Mouse (Mus musculus) heart, adult 11 months (tissue): ENCODE results near the gene Gas2.
A peak's percentile ranks its signal among the peaks of the same experiment; 100 is the strongest.

ENCODE experiments used
- DNase-seq: peaks from one replicate; pipeline ENCODE4 v3.0.0; 2022

Gene Gas2

DNA sequence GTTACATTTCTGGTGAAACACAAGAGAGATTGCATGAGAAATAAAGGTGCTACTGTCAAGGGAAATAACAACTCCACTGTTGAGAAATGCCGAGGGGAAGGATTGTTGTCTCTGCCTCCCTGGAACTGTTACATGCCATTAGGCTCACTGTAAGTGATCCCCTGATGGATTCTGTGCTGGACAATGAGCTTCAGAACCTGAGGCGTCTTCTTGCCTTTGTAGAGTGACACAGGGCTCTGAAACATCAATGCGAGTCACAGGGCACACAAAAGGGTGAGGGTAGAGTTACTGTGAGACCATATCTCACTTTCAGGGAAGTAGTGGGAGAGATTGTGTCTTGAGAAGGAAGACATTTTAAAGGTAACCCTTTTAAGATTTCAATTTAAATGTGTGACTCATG is 23.5 kb downstream of the Gas2 start:
- no peak for DNase-seq

DNA sequence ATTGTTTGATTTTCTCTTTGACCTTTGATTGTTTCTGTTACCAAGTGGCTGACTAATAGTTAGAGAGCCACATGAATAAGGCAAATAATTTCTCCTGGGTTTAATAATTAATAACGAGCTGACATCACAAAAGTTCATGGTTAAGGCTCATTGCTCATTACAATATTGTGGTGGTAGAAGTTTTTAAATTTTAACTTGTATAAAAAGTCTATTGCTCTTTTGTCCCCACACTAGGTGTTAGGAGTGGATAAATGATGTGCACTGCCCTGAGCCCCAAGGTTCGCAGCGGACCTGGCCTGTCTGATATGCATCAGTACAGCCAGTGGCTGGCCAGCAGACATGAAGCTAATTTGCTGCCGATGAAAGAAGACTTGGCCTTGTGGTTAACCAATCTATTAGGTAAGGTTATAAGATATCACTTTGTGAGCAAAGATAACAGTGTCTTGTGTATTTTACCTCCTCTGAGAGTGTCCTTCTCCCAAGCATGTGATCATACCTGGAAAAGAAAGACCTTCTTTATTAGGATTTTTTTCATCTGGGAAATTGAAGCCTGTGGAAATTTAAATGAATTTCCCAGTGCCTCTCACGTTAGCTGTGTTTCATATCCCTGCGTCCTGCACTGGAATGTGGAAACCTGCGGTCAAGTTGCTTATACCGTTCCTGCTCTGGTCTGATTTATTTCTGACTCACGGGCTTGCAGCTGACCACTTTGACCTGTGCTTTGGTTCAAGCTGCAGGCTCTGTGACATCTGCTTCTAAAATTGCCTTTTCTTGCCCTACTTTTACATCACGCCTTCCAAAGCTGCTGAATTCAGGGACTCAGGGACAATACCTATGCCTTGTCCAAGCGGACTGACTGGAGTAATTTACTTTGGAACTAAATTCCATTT is 26.1 kb downstream of the Gas2 start:
- DNase-seq: no peak

DNA sequence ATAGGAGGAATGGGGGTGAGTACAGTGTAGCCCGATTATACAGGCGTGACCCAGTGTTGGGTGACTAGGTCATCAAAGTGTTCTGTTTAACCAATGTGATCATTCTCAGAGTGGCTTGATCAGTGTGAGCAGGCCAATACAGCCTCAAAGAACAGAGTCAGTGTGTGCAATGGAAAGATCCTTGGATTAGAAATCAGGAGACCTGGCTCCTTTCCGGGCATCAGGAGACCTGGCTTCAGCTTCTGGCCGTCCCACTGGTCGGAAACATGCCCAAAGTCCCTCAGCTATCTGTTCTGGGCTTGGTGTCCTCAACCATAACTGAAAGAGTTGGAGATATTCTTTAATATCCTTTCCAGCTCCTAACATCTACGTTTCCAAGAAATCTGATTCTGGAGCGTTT is 27.8 kb downstream of the Gas2 start:
- no peak for DNase-seq

DNA sequence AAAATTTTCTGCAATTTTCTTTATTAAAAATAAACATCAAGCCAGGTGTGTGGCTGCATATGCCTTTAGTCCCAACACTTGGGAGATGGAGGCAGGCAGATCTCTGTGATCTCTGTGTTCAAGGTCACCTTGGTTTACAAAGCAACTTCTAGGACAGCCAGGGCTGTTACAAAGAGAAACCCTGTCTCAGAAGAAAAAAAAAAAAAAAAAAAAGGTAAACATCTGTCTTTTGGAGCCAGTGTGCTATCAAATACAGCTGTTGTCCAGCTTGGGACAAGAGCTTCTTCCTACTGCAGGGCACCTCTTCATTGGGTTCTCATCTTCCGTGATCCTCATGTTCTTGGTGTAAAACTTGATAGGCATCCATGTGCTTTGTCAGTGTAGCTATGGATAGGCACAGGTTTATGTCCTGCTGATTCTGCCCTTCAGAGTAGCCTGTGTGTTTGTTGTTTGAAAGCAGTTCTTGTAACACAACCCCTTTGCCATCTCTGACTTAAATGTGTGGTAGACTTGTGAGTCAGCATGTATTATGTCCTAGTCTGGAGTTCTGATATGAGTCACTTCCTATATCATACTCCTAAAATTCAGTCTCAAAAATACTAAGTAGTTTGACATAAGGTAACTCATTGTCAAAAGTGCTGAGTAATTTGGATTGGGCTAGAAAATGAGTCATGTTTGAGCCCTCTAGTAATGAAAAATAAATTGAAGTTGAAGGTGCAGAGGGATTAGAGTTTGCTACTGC is 30.6 kb downstream of the Gas2 start:
- DNase-seq: no peak

DNA sequence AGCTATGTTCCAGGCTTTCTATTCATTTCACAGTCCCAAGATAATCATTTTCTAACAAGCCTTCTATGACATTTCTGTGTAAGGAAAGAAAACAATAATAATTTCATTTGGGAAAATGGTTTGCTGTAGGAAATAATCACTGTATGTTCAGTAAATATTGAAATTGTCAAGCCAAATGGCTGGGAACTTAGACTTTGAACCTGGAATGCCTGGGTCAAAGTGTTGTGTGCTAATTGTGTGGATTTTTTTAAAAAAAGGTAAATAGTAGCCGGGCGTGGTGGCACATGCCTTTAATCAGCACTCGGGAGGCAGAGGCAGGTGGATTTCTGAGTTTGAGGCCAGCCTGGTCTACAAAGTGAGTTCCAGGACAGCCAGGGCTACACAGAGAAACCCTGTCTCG is 31.2 kb downstream of the Gas2 start:
- DNase-seq: no peak

DNA sequence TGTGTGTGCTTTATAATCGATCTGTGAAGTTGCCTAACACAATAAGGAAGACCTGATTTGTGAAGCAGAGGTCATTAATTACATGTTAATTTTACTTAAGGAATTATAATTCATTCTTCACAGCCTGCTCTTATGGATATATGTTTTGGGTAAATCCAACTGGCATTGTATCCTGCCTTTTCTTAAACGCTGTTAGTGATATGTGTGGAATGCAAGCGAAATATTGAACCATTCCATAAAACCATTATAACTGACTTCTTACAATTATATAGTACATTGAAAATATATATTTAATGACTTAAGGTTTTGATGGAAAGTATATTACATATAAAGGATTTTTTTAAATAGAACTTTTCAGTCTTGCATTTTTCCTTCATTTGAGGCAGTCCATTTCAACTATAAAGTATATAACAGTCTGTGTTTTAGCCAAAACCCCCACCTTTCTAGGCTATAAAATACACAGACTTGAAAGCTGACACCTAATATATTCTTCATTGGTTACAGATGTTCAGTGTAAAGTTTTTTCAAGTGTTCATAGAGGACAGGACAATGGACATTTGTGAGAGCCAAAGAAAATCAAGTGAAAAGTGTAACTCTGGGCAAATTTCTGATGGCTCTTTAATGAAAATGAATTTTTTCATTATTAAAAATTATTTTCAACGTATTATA is 32.5 kb downstream of the Gas2 start:
- no peak for DNase-seq

DNA sequence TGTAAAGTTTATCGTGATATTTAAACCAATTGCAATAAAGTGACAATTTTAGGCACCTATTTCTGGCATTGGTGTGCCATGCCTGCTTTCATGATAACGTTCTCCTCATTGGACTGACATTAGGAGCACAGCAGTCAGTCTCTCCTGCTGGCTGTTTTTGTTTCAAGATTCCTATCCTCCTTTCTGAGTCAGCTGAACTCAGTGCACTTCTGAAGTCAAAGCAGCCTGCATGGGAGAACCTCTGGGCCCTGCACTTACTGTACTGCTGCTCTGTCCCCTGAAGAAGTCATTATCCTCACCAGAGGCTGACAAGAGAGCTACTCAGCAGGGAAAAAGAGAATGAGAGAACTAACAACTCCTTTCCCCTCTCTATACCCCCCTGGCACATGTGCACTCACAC is 33.1 kb downstream of the Gas2 start:
- DNase-seq: no peak

DNA sequence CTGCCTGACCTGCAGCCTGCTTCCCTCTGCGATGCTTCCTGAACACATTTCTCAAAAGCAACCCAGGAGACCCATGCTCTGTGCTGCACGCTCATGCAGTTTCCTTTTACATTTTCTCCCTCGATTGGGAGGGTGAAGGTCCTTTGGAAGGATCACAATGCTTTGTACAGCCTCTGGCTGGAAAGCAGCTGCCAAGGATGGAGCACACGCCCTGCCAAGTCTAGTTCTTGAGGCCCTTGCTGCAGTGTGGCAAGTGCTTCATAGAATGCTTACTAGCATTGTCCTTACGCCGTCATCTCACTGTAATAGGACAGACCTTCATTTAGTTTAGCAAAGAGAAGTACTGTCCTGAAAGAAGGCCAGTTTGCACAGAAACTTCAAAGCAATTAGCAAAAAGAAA is 37.3 kb downstream of the Gas2 start:
- DNase-seq: no peak

DNA sequence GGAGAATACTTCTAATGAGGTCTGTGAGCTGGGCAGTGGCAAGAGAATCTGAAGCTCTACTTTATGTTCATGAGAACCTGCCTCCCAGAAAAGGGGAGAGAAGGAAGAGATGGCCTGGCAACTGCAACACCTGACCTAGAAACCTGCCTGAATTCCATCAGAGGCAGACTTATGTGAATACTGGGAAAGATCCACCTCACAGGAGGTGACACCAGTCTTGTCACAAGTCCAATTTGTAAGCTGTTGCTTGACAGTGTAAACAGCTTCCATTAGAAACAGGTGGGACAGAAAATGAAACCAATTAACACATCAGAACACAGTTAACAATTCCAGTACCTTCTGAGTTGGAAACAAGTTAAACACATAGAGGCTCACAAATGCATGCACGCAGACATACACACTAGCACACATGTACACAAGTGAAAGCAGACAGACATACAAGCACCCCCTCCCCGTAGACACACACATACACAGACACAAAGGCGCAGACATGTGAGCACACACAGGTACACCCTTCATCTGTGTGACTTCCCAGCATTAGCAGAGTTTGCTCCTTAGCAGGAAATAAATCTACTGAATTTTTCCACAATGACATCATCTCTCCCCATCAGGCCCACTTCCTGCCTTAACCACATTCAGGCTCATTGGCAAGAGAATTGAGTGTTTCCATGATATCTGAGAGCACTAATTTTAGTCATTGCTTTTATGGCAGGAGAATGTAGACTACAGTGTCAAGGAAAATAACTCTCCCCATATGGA is 51.7 kb downstream of the Gas2 start:
- DNase-seq: peak; percentile 90

DNA sequence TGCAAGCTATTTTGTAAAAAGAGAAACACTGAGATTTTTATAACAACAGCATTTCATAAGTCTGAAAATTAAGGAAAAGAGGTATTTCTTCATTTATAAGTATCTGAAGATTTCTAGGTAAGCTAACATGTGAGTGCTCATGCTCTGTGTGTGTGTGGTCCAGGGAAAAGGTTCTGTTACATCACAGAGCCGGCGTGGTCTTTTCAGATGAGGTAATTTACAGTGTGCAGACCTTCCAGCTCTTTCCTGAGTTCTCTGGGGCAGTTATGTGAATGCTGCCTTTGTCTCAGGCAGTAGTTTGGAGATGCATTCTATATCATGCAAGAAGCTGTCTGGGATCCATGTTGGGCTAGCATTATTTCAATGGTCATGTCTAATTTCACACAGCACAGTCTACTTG is 52.3 kb downstream of the Gas2 start:
- no peak for DNase-seq

DNA sequence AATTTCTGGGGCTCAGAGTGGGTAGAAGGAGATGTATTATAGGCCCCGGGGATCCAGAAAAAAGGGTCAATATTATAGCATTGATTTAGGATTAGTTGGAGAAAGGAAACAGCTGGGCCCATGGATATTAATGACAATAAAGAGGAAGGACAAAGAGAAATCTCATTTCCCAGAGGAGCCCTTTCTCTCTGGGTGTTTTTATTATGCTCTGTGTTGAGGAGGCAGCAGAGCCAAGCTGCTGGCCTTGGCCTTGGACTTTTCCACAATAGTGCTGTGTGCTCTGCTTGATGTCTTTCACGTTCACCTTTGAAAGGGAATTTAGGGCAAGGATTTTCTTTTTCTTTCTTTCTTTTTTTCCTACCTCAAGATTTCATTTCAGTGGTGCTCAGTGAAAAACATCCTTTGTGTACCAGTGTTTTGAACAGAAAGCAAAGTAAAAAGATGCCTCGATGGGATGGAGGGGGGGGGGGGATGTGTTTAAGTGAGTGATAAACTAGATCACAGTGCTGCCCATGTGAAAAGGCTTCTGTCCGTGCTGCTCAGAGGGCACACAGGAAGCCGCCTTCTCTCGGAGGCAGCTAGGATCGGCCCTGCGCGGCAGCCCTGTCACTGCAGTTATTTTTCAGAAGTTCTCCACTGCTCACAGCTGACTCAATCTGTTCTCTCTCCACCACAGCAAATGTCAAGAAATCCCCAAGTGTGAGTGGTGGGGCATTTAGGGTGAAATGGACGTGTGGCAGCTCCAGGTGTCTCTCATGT is 67.1 kb downstream of the Gas2 start:
- no peak for DNase-seq

DNA sequence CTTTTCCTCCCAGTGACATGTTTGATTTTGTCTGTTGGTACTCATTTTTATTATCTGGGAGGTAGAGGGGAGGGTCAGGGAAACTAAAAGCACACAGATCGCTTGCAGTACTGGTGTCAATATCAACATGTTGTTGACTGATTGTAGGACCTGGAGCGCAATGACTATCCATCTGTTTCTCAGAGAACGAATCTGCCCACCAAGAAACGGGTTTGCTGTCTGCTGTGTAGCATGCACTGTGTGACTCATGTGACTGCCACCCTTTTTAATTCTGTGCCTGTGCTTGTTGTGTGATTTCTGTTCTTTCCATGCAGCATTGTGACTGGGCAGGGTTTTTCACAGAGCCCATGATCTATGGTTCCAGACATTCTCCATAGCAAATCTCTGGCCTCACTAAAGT is 69.4 kb downstream of the Gas2 start:
- no peak for DNase-seq

DNA sequence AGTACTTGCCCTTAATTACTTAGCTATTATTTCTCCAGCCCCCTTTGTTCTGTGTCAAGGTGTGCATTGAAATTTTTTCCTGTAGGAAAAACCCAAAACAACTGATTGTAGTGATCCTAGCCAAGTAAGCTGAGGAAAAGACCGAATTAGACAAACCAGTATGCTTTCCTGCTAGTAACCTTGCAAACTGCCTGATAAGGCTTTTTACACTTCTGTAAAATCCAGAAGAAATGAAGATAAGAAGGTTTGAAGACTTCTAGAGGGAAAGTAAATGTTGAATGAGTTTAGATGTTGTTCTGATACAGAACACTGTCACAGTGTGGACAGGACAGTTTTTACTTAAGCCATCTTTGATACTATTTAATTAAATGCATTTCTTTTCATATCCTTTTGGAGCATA is 75.5 kb downstream of the Gas2 start:
- DNase-seq: no peak

DNA sequence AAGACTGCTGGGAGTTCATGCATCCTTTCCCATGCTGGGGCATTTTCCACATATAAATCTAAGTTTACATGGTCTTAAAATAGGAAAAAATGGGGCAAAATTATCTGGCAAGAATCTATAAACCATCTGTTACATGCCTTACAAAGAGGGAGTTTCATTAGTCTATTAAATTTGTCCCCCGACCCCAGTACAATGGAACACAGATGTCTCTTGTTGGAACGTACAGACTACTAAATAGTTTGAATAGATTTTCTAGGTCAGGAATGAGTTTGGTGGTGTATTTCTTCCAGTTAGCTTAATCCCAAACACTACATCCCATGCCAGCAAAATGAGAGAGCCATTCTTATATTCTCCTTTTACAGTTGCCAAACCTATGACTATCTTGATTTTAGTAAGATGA is 78.6 kb downstream of the Gas2 start:
- no peak for DNase-seq

DNA sequence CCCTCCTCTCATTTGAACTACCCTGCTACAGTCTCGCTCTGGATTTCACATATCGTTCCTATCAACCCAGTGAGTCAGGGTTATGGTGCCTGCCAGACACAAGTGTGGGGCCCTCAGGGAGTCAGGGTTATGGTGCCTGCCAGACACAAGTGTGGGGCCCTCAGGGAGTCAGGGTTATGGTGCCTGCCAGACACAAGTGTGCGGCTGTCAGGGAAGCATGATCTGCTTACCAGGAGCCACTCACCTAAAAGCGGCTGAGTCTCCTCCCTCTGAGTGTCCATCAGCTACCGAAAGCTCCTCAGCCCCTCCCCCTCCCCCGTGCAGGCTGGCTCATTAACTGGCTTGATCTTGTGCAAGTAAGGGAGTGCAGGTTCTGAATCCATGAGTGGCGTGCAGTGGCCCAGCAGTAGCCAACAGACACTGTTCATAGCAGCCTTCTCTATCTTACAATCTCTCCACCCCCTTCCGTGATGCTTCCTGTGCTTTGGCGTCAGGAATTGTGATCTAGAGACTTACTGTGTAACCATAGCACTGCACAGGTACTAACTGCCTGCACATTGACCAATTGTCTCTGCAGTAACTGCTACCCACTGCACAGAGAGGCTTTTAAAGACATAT is 93.7 kb downstream of the Gas2 start:
- DNase-seq: no peak

DNA sequence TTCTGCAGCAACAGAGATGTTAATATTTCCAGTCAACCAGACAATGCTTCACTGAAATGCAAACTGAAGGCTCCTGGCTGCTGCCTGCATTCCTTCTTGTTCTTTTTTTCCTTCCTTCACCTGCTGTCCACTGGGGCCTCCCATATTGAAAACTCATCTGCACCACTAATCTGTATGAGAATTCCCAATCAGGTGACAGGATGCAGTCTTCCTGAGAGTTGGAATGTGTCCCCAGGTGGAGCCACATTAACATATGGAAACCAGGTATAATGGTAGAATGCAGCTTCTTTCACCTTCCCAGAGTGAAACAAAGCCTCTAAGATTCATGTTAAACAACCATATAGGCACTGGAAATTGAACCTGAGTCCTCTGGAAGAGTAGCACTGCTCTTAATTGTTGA is 96.0 kb downstream of the Gas2 start:
- no peak for DNase-seq

DNA sequence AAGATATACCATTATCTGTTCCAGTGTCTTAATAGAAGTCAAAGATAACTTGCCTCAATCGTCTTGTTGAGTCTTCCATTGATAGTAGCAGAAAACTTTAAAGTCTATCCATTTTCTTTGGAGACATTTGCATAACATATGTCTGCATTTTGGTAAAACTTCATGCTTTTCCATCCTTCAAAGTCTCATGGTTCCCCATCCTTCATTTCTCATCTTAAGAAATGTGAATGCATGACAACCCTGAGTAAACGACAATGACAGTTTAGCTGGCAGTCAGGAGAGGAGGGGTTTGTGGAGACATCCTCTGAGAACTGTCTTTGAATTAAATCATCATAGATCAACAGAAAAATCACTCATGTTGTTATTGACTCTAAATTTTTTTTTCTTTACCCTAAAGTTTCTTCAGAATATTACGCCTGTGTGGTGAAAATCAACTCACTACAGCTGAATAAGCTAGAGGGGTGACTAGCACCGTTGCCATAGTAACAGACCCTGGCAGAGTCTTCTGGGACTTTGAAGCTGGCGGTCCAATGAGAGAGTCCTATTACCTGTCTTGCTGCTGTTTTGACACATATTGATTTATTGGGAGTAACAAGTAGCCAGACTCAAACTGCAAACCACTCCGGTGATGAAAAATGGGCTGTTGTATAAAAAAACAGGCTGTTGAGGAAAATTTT is 99.0 kb downstream of the Gas2 start:
- DNase-seq: no peak

DNA sequence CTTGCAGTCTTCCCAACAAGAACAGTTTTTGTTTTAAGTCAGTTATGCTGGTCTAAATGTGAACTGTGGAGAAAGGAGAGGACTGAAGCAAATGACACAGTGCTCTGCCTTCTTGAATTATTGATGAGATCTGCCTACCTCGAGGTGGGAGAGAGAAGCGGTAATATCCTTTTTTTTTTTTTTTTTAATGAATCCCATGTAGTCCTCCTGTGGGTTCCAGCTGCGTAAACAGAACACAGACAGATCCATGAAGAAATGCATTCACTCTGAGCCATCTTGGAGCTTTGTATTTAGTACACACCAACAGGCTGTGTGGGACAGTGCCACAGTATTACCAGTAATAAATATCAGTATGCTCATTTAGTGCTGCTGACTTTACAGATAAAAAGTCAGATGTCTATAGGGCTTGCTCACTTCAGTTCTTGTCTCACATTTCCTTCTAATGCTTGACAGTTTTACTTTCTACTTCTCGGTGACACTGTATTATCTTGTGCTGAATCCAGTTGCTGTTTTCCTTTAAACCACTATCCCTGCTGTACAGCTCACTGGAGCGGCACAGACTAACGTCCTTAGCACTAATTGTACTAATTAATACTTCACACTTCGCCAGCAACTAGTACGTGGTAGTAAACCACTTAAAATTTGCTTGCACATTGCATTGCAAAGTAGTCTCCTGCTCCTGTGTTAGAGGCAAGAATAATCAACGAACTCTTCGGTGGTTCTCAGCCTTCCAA is 100.6 kb downstream of the Gas2 start:
- no peak for DNase-seq

DNA sequence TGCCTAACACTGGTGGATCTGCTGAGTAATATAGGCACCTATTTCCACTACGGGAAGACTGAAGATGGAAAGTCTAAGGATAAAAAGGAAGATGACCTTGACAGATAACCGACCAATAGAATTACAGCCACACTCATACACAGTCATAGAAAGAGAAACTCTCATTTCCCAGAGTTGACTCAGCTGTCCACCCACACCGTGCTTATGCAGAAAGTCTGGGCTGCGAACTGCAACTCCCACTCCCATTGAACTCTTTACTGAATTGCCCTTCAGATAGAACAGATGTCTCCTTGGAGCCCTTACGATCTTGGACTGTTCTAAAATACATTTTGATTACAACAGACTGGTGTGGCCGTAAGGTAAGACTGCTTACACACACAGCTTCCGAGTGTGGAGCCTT is 102.9 kb downstream of the Gas2 start:
- no peak for DNase-seq

DNA sequence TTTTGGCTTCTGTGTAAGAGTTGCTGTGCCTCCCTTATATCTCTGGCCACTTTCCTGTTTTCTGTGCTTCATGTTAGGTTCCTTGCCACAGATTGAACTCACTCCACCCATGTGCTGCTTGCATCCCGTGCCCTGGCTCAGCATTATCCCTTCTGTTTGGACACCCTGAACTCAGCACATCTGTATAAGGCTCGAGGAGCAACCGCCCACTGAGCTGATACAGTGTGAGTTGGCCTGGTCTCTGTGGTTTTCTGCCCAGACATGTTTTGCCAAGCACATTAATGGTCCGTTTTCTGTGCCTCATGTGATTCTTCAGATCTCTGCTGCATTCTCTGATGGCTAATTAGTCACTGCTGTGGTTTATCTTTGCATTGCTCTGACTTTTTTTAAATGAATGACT is 105.8 kb downstream of the Gas2 start:
- DNase-seq: no peak

DNA sequence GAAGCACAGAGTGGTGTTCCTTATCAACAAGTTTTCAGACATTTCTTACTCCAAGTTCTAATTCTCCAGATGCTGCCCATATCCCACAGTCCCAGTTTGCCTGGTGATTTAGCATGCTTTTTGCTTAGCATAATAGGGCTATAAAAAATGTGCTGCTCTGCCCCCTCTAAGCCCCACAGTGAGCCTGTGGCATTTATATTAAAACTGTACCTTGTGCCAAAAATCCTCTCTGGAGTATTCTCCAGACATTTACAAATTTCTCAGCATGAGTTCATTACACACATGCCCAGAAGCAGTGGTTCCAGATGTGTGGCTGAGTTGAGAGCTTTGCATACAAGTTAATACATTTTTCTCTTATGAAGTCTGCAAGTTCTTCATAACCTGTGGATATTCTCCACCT is 107.6 kb downstream of the Gas2 start:
- DNase-seq: no peak
